In the genomic region with DNA sequence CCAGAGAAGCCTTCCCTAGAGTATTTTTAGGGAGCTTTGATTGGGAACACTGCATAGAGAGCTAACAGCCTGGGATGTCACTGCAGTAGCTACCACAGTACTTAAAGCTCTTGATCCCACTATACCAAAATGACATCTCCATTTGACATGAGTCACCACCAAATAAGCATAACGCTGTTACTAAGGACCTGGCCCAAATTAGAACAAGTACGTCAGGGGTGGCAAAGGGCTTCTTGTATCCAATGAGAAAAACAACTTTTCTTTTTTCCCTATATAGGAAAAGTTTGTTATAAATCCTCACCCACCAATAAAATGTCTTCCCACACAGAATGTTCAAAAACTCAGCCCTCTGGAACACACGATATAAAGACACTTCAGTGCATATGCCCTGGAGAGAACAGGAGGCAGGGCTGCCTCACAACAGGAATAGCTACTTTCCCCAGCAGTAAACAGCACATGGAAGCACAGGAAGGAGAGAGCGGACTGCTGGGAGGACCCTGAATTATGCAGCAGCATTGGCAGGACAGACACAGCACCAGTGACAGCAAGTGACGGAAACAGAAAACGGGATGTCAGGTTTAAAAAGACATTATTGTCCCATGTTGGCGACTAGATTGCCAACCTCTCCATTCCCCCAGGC, we compare ENCODE assay signal across 21 mouse cellular contexts.
DNase-seq lines count a peak whose midpoint lies in the region; ATAC-seq and TF ChIP-seq lines count a peak whose summit lies in the region.
"Had no signal": no experiment of that assay in that cellular context is flagged by ENCODE, and none has a peak within 500 bp of the region (broad histone marks: within the 10 kb centered on the region; RNA-seq: fewer than 3 reads in every experiment).

No protein-coding gene starts in this region.

- H3K9me3 ChIP-seq in forebrain, postnatal 0 days (ENCODE audit: low read length): no peaks in the 10 kb centered on the region
- H3K9me3 ChIP-seq in forebrain, embryonic 15.5 days: no peaks in the 10 kb centered on the region
- no peaks in the 10 kb centered on the region for H3K9me3 ChIP-seq in heart, embryonic 13.5 days
- H3K9me3 ChIP-seq: embryonic facial prominence, embryonic 10.5 days; hindbrain, embryonic 12.5 days; megakaryocyte, embryonic 14.5 days; midbrain, embryonic 15.5 days had no signal

- peak overlapping the region; percentile 45; the same call in 1 of the 2 replicates for H3K27ac ChIP-seq in forebrain, postnatal 0 days (ENCODE audit: low read depth, low read length)
- no peak overlapping the region for H3K27ac ChIP-seq in forebrain, embryonic 15.5 days (replicated peaks)
- H3K27ac ChIP-seq in heart, embryonic 13.5 days (replicated peaks): peak overlapping the region; percentile 77
- H3K27ac ChIP-seq: embryonic facial prominence, embryonic 10.5 days; hindbrain, embryonic 12.5 days; kidney, postnatal 0 days; midbrain, embryonic 15.5 days had no signal

- ATAC-seq in forebrain, postnatal 0 days: no peak
- no peak for ATAC-seq in forebrain, embryonic 15.5 days (replicated peaks)
- ATAC-seq in heart, embryonic 13.5 days (ENCODE audit: extremely low read depth, insufficient number of reproducible peaks, low FRiP score, low TSS enrichment): no peak
- ATAC-seq: midbrain, embryonic 15.5 days had no signal

- peaks cover 13% of the 10 kb centered on the region for H3K36me3 ChIP-seq in forebrain, postnatal 0 days (ENCODE audit: insufficient read depth)
- H3K36me3 ChIP-seq in forebrain, embryonic 15.5 days: peaks cover 13% of the 10 kb centered on the region; the same call in 1 of the 2 replicates
- H3K36me3 ChIP-seq in heart, embryonic 13.5 days: peaks cover 16% of the 10 kb centered on the region; the same call in 1 of the 2 replicates
- H3K36me3 ChIP-seq: midbrain, embryonic 15.5 days had no signal

- no peaks in the 10 kb centered on the region for H3K4me1 ChIP-seq in forebrain, postnatal 0 days (ENCODE audit: insufficient read depth)
- H3K4me1 ChIP-seq in forebrain, embryonic 15.5 days: no peaks in the 10 kb centered on the region
- peaks cover 47% of the 10 kb centered on the region for H3K4me1 ChIP-seq in heart, embryonic 13.5 days
- H3K4me1 ChIP-seq: hindbrain, embryonic 12.5 days; midbrain, embryonic 15.5 days had no signal

- no peak for DNase-seq in forebrain, postnatal 0 days
- no peak for DNase-seq in heart, adult 8-10 months (ENCODE audit: low spot score)
- peak; percentile 72 for DNase-seq in layer of hippocampus, adult 9-11 months
- no peak for DNase-seq in layer of hippocampus, postnatal 10 days (ENCODE audit: low spot score in 2 of 2)
- peak; percentile 36 for DNase-seq in right cerebral cortex, postnatal 25 days
- no peak for DNase-seq in right cerebral cortex, postnatal 36 days (ENCODE audit: low spot score in 2 of 2)
- DNase-seq: adrenal gland, adult 2 months; cerebellum, adult 8-10 months; gastrocnemius, postnatal 25 days; kidney, adult 18-20 months; lung, adult 18-20 months; thymus, postnatal 4 days had no signal

- H3K27me3 ChIP-seq in forebrain, postnatal 0 days (ENCODE audit: insufficient read depth, low read length): no peaks in the 10 kb centered on the region
- H3K27me3 ChIP-seq in forebrain, embryonic 15.5 days: no peaks in the 10 kb centered on the region
- H3K27me3 ChIP-seq in heart, embryonic 13.5 days (replicated peaks): no peaks in the 10 kb centered on the region
- H3K27me3 ChIP-seq: hindbrain, embryonic 12.5 days; megakaryocyte, embryonic 14.5 days; midbrain, embryonic 15.5 days had no signal

- no peak overlapping the region for H3K9ac ChIP-seq in forebrain, postnatal 0 days
- H3K9ac ChIP-seq in forebrain, embryonic 15.5 days (replicated peaks): no peak overlapping the region
- no peak overlapping the region for H3K9ac ChIP-seq in heart, embryonic 13.5 days
- H3K9ac ChIP-seq: hindbrain, embryonic 12.5 days; midbrain, embryonic 15.5 days had no signal

- no peak overlapping the region for H3K4me3 ChIP-seq in forebrain, postnatal 0 days (ENCODE audit: low read depth, low read length)
- no peak overlapping the region for H3K4me3 ChIP-seq in forebrain, embryonic 15.5 days
- no peak overlapping the region for H3K4me3 ChIP-seq in heart, embryonic 13.5 days
- H3K4me3 ChIP-seq: embryonic facial prominence, embryonic 10.5 days; hindbrain, embryonic 12.5 days; megakaryocyte, embryonic 14.5 days; midbrain, embryonic 15.5 days; myocyte had no signal

- no peak overlapping the region for H3K4me2 ChIP-seq in forebrain, postnatal 0 days (ENCODE audit: low read depth)
- H3K4me2 ChIP-seq in forebrain, embryonic 15.5 days (replicated peaks): no peak overlapping the region
- no peak overlapping the region for H3K4me2 ChIP-seq in heart, embryonic 13.5 days
- H3K4me2 ChIP-seq: hindbrain, embryonic 12.5 days; liver, embryonic 11.5 days; midbrain, embryonic 15.5 days had no signal

- 70% methylated on average over 7 of the region's 7 CpGs for WGBS in forebrain, postnatal 0 days
- 79% methylated on average over 7 of the region's 7 CpGs for WGBS in forebrain, embryonic 15.5 days
- WGBS in heart, embryonic 13.5 days: 65% methylated on average over 7 of the region's 7 CpGs

- TF ChIP-seq CTCF in forebrain, postnatal 0 days (IDR thresholded peaks at IDR 0.05; ENCODE audit: low read depth): no peak

Comparison
In these comparisons a context has a peak if more than half of its experiments do, and no peak if none do; other contexts are left out.
1. DNase-seq: peak in layer of hippocampus, adult 9-11 months (single experiment) and right cerebral cortex, postnatal 25 days (single experiment); none in forebrain, postnatal 0 days (single experiment), heart, adult 8-10 months (single experiment), layer of hippocampus, postnatal 10 days (0 of 2) and right cerebral cortex, postnatal 36 days (0 of 2).